Mouse (Mus musculus) neural tube, embryonic 10.5 days (tissue): ENCODE measurements around the gene Lrrc2.

ENCODE experiments used
- DNase-seq: peaks from one replicate; pipeline ENCODE4 v3.0.0-alpha.2; 2017; ENCODE audit warnings: low spot score; ENCODE audit errors: extremely low spot score

Gene Lrrc2

GRCm38 (mm10) chr9:110987331-110987730, 36.0 kb downstream of the Lrrc2 start:
- no peak for DNase-seq

- DNase-seq: no peak
Measured at GRCm38 (mm10) chr9:110988078-110988477, 36.7 kb downstream of the Lrrc2 start.

DNA sequence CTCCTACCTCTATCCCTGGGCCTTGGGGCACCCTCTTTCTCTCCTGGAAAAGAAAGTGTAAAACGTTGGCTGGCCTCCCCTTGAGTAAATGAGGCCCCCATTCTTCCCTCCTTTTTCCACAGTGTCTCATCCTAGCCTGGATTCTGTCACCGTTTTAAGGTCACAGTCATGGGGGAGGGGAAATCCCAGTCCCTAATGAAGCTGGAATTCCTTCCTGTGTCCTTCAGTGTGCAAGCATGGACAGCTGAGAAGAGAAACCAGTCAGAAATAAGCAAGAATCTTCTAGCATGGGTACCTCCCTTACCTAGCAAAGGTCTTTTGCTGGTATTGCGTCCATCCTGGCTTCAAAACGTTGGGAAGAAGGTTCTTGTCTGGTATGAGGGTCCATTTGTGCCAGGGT, 37.8 kb downstream of the Lrrc2 start:
- no peak for DNase-seq

GRCm38 (mm10) chr9:110989543-110989942, 38.2 kb downstream of the Lrrc2 start:
- no peak for DNase-seq

DNA sequence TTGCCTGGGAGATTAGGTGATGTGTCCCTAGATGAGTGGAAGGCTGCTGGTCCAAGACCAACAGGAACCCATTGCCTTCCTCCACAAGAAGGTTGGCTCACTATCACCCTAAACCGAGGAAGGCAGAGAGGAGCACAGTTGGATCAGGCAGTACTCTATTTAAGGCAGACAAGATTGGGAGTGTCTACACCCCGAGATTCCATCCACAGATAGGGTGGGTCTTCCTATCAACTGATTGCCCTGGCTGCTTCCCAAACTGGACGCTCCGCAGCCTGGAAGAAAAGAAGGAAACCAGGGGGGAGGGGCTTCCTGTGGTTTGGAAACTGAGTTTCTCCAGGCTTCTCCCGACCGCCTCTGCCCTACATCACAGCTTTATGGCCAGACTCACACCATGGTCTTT, 38.9 kb downstream of the Lrrc2 start, which contains the start of gene Rtp3:
Gene Rtp3 (minus strand): TSS at position 380 of the 400 bp plus-strand sequence.
- DNase-seq: no peak

DNA sequence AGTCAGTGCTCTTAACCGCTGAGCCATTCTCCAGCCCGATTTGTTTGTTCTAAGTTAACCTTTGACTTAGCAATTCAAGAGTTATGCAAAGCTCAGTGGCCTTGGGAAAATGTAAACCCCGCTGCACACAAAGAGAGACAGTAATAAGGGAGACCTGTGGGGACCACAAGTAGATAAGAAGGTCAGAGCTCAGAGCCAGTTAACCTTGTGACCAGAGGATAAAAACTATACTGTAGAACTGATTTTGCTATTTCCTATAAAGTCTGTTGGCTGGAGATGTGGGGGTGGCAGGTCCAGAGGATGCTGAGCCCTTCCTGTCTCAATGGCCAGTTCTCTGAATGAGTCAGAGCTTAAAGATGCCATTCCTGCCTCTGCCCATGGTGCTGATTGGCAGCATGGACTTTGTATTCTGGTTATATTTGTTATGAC, 42.0 kb downstream of the Lrrc2 start:
- DNase-seq: no peak

GRCm38 (mm10) chr9:110994716-110995172, 43.4 kb downstream of the Lrrc2 start:
- peak; percentile 80 for DNase-seq

DNA sequence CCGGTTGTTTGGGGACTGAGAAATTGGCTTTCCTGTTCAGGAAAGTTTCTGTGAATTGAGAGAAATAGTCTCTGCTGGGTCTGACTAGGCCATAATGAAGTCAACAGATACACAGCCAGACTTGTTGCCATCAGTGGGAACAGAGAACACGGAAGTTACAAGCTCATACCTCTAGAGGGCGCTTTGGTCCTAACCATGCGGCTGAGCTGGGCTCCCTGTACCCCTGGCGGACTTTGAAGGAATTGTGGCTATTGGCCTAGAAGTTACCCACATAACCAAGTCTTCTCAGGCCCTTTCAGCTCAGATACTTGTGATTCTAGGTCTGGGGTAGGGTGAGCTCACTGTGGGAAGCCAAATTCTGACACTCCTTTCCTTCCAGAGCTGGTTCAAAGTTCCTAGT, 45.9 kb downstream of the Lrrc2 start:
- peak; percentile 62 for DNase-seq

- DNase-seq: no peak
Measured at GRCm38 (mm10) chr9:110999056-110999455, 47.7 kb downstream of the Lrrc2 start.

- DNase-seq: no peak
Measured at GRCm38 (mm10) chr9:110999856-111000255, 48.5 kb downstream of the Lrrc2 start.

- no peak for DNase-seq
Measured at GRCm38 (mm10) chr9:111001621-111002020, 50.3 kb downstream of the Lrrc2 start.

DNA sequence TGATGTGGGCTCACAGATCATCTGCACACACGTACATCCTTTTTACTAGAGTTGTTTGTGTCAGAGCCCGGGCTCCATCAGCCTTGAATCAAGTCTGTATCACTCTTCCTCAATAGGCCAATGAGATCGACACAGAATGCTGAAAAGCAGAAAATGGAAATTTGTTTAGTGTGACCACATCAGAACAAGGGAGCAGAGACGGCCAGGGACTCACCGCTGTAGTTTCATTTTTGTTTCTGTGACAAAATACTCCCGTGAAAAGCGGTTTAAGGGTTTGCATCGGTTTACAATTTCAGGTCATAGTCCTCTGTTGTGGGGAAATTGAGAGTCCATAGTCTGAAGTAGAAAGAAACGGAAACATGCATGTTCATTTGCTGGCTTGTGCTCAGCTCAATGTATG, 51.9 kb downstream of the Lrrc2 start:
- no peak for DNase-seq

DNA sequence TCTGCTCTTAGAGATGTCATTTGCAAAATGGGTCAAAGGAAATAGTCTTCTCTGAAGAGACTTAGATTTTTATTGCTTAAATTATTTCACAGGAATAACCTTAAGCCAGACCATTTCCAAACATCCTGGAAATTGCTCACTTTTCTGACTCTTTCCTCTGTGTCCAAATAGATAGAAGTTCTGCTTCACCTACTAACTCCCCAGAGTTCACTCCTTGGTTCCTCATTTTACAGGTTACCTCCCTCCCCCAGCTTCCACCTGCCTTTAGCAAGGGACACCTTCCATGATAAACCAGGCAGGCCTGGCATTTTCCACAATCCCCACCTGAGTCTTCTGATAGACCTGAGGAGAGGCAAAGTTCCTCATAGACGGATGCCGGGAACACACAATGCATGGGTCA, 55.2 kb downstream of the Lrrc2 start:
- no peak for DNase-seq

DNA sequence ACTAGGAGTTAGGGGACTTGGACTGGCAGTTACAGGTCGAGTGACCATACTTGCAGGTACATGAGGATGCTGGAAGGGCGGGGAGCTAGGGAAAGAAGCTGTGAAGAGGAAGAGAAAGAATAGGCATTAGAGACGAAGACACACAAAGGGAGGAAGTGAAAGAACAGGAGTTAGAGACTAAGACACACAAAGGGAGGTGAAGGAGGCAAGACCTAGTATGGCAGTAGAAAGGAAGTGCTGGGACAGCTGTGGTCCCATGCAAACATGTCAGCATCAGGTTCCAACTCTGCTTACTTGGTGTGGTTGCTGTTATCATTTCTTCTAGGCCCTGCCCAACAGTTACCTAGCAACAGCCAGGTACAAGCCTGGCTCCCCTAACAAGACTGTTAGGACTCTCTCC, 58.4 kb downstream of the Lrrc2 start:
- no peak for DNase-seq

DNA sequence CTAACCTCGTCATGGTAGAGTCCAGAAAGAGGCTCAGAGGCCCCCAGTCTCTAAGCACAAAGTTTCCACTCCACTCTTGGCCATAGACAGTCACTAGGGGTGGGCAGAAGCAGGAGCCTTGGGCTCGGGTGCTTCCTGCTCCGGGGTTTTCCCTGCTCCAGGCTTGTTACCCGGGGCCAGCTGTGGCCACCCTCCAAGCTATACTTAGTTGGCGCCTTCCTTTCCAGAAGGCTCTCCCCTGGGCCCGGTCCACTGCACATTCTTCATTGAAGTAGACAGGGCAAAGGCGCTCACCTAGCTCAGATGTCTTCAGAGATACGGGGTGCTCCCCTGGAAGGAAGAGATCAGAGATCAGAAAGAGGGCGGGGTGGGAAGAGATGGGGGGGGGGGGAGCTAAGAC, 60.2 kb downstream of the Lrrc2 start:
- DNase-seq: no peak

DNA sequence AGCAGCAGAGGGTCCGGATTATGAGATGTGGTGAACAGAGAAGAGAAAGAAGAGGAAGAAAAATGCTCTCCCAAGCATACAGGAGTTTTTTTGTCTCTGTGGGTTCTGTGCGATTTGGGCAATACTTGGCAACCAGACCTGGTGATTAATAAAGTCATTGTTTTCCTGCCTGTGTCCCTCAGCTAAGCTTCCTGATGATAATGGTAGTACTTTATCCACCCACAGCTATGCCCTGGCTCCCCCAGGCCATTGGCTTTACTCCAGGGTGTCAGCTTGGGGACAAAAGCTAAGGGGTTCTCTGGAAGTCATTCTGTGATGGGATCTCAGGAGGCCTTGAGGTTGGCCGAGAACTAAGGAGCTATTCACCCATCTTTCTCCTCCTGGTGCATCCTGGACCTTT, 60.7 kb downstream of the Lrrc2 start:
- DNase-seq: no peak

DNA sequence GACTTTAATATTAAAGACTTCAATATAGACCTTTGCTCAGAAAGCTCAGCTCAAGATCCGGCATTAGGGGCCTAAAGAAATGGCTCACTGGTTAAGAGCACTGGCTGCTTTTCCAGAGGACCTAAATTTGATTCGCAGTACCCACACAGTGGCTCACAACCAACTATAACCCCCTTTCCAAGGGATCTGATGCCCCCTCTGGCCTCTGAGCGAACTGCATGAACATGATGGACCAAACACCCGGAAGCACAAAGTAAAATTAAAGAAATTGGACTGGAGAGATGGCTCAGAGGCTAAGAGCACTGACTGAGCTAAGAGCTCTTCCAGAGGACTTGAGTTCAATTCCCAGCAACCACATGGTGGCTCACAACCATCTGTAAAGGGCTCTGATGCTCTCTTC, 64.3 kb downstream of the Lrrc2 start:
- no peak for DNase-seq

GRCm38 (mm10) chr9:111019022-111019421, 67.7 kb downstream of the Lrrc2 start, which contains the start of gene Ltf:
Ltf (plus strand) TSS chr9:111019271.
- no peak for DNase-seq

DNA sequence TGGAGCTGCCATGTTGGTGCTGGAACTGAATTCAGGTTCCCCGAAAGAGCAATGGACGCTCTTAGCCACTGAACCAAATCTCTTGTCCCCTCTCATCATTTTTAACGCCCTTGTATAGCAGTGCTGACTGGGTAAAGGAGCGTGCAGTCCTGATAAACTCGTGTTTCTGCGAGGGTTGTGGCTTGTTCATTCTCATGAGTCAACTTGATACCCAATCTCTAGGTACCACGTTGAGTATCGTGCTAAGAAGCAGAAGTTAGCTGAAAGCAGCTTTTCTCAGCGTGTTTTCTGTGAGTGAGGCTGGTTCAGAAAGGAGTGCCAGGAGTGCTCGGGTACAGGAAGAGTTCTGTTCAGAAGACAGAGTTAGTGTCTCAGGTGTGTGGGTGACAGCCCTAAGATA, 75.4 kb downstream of the Lrrc2 start:
- DNase-seq: no peak
